Mouse (Mus musculus): ENCODE measurements around the gene Gmfg.

The Gmfg gene

GRCm38 (mm10) chr7:28436932-28437570, at the start of gene Gmfg:
Gene Gmfg, plus strand, starts transcription at chr7:28437447.
- peak; percentile 65 to 68 for DNase-seq

GRCm38 (mm10) chr7:28390331-28390730, 46.9 kb upstream of the Gmfg start:
- no peak for DNase-seq

GRCm38 (mm10) chr7:28392429-28393271, 44.6 kb upstream of the Gmfg start, which contains the start of the genes Med29 and Paf1:
Gene Med29, minus strand, starts transcription at chr7:28392708.
Gene Paf1, plus strand, starts transcription at chr7:28392951.
- DNase-seq = peak; percentile 96 to 98

- DNase-seq = no peak
Measured at GRCm38 (mm10) chr7:28393272-28393951, 43.8 kb upstream of the Gmfg start.

GRCm38 (mm10) chr7:28395425-28395824, 41.8 kb upstream of the Gmfg start:
- no peak for DNase-seq

GRCm38 (mm10) chr7:28398000-28398399, 39.2 kb upstream of the Gmfg start:
- DNase-seq = no peak

- DNase-seq = no peak
Measured at GRCm38 (mm10) chr7:28398696-28399340, 38.4 kb upstream of the Gmfg start.

GRCm38 (mm10) chr7:28401030-28401429, 36.2 kb upstream of the Gmfg start:
- no peak for DNase-seq

GRCm38 (mm10) chr7:28401942-28402341, 35.3 kb upstream of the Gmfg start:
- no peak for DNase-seq

GRCm38 (mm10) chr7:28410841-28411475, 26.3 kb upstream of the Gmfg start:
- DNase-seq = no peak

- DNase-seq = no peak
Measured at GRCm38 (mm10) chr7:28412826-28413225, 24.4 kb upstream of the Gmfg start.

GRCm38 (mm10) chr7:28417368-28417767, 19.9 kb upstream of the Gmfg start:
- DNase-seq = no peak

GRCm38 (mm10) chr7:28418096-28418670, 19.1 kb upstream of the Gmfg start:
- DNase-seq = no peak

- no peak for DNase-seq
Measured at GRCm38 (mm10) chr7:28419416-28419815, 17.8 kb upstream of the Gmfg start.

- DNase-seq = no peak
Measured at GRCm38 (mm10) chr7:28423018-28423417, 14.2 kb upstream of the Gmfg start.

GRCm38 (mm10) chr7:28427738-28428137, 9.5 kb upstream of the Gmfg start:
- DNase-seq = peak in 1 of 2 experiments; percentile 30

GRCm38 (mm10) chr7:28430512-28430911, 6.7 kb upstream of the Gmfg start:
- no peak for DNase-seq

GRCm38 (mm10) chr7:28432252-28432651, 5.0 kb upstream of the Gmfg start:
- DNase-seq = no peak

- peak in 1 of 2 experiments; percentile 39 for DNase-seq
Measured at GRCm38 (mm10) chr7:28435660-28436259, 1.5 kb upstream of the Gmfg start.

- peak; percentile 100 for DNase-seq
Measured at GRCm38 (mm10) chr7:28436271-28436904, 859 bp upstream of the Gmfg start.

GRCm38 (mm10) chr7:28437964-28438363, 717 bp downstream of the Gmfg start:
- DNase-seq = no peak

Data from cerebellum, postnatal 36 days (tissue).